Mouse (Mus musculus): ENCODE measurements at regions not wholly inside any gene's neighbourhood (a gene's known extent, or its start where the extent isn't known, plus 50 kb on each side); places are given as distances from the start of the nearest gene placed in this dataset.

DNA sequence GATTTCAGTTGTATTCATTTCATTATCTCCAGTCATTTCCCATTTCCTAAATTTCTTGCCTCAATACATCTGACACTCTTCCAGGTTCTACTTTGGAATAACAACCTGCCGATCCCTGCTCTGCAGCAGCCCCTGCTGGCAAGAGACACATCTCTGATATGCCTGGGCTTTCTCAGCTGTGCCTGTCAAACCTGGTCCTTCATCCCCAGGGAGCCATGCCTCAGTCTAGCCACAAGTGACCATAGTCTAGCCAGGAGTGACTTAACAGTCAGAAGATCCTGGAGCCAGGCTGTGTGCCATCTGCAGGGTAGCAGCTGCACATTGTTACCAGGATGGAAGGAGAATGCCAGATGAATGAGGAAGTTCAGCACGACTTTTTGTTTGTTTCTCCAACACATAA, 833.2 kb downstream of the Diaph3 start:
- TF ChIP-seq CEBPB (IDR thresholded peaks at IDR 0.05; ENCODE audit: insufficient read depth, poor library complexity, severe bottlenecking) (no peak), POLR2A (IDR thresholded peaks at IDR 0.05; ENCODE audit: insufficient read length, low read depth) (no peak), TCF12 (IDR thresholded peaks at IDR 0.05; ENCODE audit: insufficient read depth, poor library complexity, severe bottlenecking) (peak; percentile 40), POLR2AphosphoS2 (IDR thresholded peaks at IDR 0.05; ENCODE audit: insufficient read length, low read depth) (no peak), USF1 (IDR thresholded peaks at IDR 0.05; ENCODE audit: low read depth) (no peak), REST (IDR thresholded peaks at IDR 0.05; ENCODE audit: insufficient read depth, insufficient read length) (no peak), MAX (IDR thresholded peaks at IDR 0.05; ENCODE audit: low read depth) (no peak), E2F4 (IDR thresholded peaks at IDR 0.05; ENCODE audit: insufficient read depth) (no peak)

All from myocyte (in vitro differentiated cells).